Mouse (Mus musculus): Measurements from ENCODE around the gene Tas2r118. TPM values are rescaled to one million over a fixed set of nuclear protein-coding genes. Genes with fewer than 3 reads are reported as not detected.

The Tas2r118 gene
- not detected for total RNA-seq (2023)

DNA sequence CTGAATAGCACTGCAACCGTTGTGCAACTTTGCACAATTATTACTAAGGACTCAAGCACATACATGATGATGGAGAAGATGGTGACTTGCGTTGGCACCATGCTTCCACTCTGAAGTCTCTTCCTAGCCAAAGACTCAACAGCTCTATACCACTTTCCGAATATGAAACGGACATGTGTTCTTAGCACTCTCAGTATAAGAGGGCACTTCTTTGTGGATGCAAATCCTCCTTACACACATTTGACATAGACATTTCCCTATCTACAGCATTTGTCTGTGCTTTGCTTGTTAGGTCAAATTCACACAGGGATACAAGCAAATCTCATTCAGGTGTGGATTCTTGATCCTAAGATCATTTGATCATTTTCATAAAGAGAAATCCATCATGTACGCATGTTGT lies at the start of gene Tas2r118:
Tas2r118 (minus strand) TSS at position 101 of the 400 bp plus-strand sequence.

Other genes starting within 250 kb of the Tas2r118 start
- 0.47 TPM for gene Cadps2, start 130.6 kb downstream of the Tas2r118 start, total RNA-seq (2023)
- gene Slc13a1, start 198.0 kb upstream of the Tas2r118 start, total RNA-seq (2023) = 0.35 TPM